Mouse (Mus musculus): ENCODE measurements at regions not wholly inside any gene's neighbourhood (a gene's known extent, or its start where the extent isn't known, plus 50 kb on each side); places are given as distances from the start of the nearest gene placed in this dataset.

DNA sequence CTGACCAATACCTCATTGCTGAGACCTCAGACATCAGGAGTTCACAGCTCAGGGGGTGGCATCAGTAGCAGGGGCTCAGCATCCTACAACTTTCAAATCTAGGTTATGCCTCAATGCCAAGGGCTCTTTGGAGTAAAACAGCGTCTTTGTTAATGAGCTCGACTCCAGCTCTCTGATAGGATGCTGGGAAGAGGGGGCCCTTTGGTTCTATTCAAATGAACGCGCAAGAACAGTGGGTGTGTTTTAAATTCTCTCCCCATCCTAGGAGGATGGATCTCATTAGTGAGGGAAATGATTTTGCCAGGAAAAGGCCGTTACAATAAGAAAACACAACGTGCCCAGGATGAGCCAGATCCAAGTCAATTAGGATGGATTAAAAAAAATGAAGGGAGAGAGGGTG, 132.2 kb upstream of the 3110018I06Rik start:
- no peaks in the 10 kb centered on the region for H3K36me3 ChIP-seq (ENCODE audit: control insufficient read depth)
- H3K9me3 ChIP-seq (ENCODE audit: control insufficient read depth, low read length), result peaks cover 27% of the 10 kb centered on the region
- no peaks in the 10 kb centered on the region for H3K27me3 ChIP-seq (ENCODE audit: control insufficient read depth)
- H3K4me3 ChIP-seq (replicated peaks), result no peak overlapping the region
- no peak for TF ChIP-seq TAL1 (IDR thresholded peaks at IDR 0.05; ENCODE audit: low read length)
- no peak for TF ChIP-seq GATA1 (IDR thresholded peaks at IDR 0.05; ENCODE audit: low read length)
- no peaks in the 10 kb centered on the region for H3K4me1 ChIP-seq (ENCODE audit: control insufficient read depth)

DNA sequence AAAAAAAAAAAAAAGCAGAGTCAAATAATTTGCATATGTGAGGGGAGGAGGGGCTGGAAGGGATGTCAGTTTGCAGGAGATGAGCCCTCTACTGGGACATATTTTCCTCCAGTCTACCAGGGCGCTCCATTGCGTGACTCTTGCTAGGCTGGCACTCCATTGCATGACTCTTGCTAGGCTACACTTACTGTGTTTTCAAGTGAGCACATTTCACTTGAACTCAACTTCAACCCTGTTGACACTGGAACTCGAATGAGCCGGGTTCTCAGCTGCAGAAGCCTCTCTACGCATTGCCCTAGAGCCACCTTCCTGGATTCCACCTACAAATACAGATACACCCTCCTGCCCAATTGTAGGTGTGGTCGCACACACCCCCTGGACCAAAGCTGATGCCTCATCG, 131.5 kb upstream of the 3110018I06Rik start:
- TF ChIP-seq TAL1 (IDR thresholded peaks at IDR 0.05; ENCODE audit: low read length) (no peak), GATA1 (IDR thresholded peaks at IDR 0.05; ENCODE audit: low read length) (no peak)
- H3K36me3 ChIP-seq (ENCODE audit: control insufficient read depth), result no peaks in the 10 kb centered on the region
- H3K27me3 ChIP-seq (ENCODE audit: control insufficient read depth), result no peaks in the 10 kb centered on the region
- H3K4me3 ChIP-seq (replicated peaks), result no peak overlapping the region
- H3K9me3 ChIP-seq (ENCODE audit: control insufficient read depth, low read length), result peaks cover 31% of the 10 kb centered on the region
- H3K4me1 ChIP-seq (ENCODE audit: control insufficient read depth), result no peaks in the 10 kb centered on the region

DNA sequence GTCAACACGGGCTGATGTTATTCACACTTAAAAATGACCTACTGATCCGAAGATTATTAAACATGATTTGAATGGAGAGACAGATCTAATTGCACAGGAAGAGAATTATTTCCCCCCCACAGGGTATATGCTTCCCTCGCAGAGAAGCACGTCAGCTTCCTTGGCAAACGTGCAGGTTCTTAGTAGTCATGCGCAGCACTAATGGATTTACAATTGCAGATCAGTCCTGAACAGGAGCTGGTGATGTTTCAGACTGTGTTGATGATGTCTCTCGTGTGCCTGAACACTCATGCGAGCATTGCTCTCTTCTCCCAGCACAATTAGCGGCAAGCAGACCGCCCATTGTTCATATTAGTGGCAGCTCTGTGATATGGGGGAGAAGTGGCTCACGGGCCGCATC, 127.9 kb upstream of the 3110018I06Rik start:
- H3K4me1 ChIP-seq (ENCODE audit: control insufficient read depth), result no peaks in the 10 kb centered on the region
- peaks cover 40% of the 10 kb centered on the region for H3K9me3 ChIP-seq (ENCODE audit: control insufficient read depth, low read length)
- no peaks in the 10 kb centered on the region for H3K27me3 ChIP-seq (ENCODE audit: control insufficient read depth)
- H3K4me3 ChIP-seq (replicated peaks), result no peak overlapping the region
- no peak for TF ChIP-seq GATA1 (IDR thresholded peaks at IDR 0.05; ENCODE audit: low read length)
- TF ChIP-seq TAL1 (IDR thresholded peaks at IDR 0.05; ENCODE audit: low read length), result no peak
- no peaks in the 10 kb centered on the region for H3K36me3 ChIP-seq (ENCODE audit: control insufficient read depth)

DNA sequence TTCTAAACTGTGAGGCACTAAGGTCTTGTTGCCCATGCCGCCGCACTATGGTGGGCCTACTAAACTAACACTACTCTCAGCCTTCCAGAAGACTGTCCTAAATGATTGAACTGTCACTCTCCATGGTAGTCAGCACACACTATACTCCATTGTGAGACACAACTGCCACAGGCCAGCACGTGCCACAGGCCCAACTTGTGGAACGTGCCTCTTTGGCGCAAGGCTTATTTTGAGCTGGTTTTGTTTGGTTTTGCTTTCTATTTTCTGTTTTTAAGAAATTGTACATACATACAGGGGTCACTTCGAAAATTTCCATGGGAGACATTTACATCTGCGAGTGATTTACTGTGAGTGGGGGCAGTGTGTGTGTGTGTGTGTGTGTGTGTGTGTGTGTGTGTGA, 126.8 kb upstream of the 3110018I06Rik start:
- no peak for TF ChIP-seq TAL1 (IDR thresholded peaks at IDR 0.05; ENCODE audit: low read length)
- no peak for TF ChIP-seq GATA1 (IDR thresholded peaks at IDR 0.05; ENCODE audit: low read length)
- Histone ChIP-seq H3K4me3 (replicated peaks) (no peak overlapping the region), H3K9me3 (ENCODE audit: control insufficient read depth, low read length) (peaks cover 40% of the 10 kb centered on the region), H3K27me3 (ENCODE audit: control insufficient read depth) (no peaks in the 10 kb centered on the region), H3K36me3 (ENCODE audit: control insufficient read depth) (no peaks in the 10 kb centered on the region), H3K4me1 (ENCODE audit: control insufficient read depth) (no peaks in the 10 kb centered on the region)

DNA sequence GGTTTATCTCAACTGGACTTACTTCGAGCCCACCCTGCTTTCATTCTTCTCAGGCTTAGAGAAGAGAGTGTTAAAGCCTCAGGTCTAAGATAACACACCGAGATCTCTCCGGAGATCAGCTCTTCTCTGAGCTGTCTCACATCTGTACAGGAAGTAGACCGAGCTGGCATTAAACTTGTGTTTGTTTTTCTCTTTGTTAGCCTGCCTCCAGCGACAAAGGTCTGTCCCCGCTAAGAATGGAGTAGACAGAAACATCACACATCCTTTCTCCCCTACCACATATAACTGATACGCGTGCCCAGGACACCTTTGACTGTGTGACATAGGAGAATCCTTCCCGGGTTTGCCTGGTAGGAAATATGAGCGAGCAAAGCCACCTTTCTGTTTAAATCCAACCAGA, 126.3 kb upstream of the 3110018I06Rik start:
- peaks cover 40% of the 10 kb centered on the region for H3K9me3 ChIP-seq (ENCODE audit: control insufficient read depth, low read length)
- no peaks in the 10 kb centered on the region for H3K4me1 ChIP-seq (ENCODE audit: control insufficient read depth)
- H3K4me3 ChIP-seq (replicated peaks), result no peak overlapping the region
- no peaks in the 10 kb centered on the region for H3K27me3 ChIP-seq (ENCODE audit: control insufficient read depth)
- TF ChIP-seq GATA1 (IDR thresholded peaks at IDR 0.05; ENCODE audit: low read length), result no peak
- no peaks in the 10 kb centered on the region for H3K36me3 ChIP-seq (ENCODE audit: control insufficient read depth)

DNA sequence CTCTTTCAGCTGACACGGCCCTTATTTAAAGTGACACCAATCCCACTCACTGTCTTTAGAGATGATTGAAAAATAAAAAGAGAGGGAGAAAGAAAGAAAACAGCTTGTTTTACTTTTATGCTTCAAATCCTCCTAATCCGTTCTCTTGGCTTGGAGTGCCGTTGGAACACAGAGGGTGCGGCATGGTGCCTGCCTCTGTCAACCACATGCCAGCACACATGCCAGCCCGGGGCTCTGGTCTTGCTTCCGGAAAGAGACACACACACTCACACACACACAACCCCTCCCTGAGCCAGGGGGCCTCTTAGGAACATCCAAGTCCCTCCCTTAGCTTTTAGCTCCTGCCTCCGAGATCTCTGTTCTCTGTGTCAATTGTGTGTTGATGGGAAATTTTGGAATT, 116.2 kb upstream of the 3110018I06Rik start:
- no peaks in the 10 kb centered on the region for H3K27me3 ChIP-seq (ENCODE audit: control insufficient read depth)
- TF ChIP-seq GATA1 (IDR thresholded peaks at IDR 0.05; ENCODE audit: low read length) (no peak), TAL1 (IDR thresholded peaks at IDR 0.05; ENCODE audit: low read length) (no peak)
- H3K4me3 ChIP-seq (replicated peaks), result no peak overlapping the region
- peaks cover 4% of the 10 kb centered on the region; the same call in 1 of the 2 replicates for H3K9me3 ChIP-seq (ENCODE audit: control insufficient read depth, low read length)
- no peaks in the 10 kb centered on the region for H3K4me1 ChIP-seq (ENCODE audit: control insufficient read depth)
- H3K36me3 ChIP-seq (ENCODE audit: control insufficient read depth), result no peaks in the 10 kb centered on the region

DNA sequence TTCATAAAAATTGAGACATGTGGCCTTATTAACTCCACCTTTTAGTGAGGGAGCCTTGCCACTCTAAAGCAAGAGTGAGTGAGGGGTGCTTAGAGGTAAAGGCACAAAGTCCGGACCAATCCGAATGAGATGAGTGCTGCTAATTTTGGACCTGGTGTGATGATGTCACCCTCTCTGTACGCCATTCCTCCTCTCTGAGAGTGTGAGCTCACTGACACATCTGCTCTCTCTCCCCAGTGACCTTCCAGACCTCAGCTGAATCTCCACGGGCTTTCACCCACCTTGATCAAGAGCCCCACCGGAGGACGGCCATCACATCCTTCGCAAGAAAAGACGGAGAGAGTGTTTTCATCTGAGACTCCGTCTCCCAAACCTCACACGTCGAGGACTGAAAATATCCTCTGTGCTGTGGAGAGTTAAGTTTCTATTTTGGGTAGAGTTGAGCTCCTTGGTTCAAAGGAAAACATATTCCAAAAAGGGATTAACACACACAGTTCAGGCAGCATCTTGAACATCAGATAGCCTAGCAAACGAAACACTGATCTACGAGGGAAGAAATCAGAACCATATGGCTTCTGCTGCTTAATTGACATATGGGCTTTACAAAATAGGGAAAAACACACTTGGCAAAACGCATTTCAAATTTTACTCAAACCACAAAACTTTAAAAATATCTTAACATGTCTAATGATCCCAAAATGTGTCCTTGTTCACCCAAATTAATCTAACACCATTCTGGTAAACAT, 96.2 kb upstream of the 3110018I06Rik start:
- H3K4me3 ChIP-seq (replicated peaks), result no peak overlapping the region
- peaks cover 15% of the 10 kb centered on the region for H3K9me3 ChIP-seq (ENCODE audit: control insufficient read depth, low read length)
- TF ChIP-seq GATA1 (IDR thresholded peaks at IDR 0.05; ENCODE audit: low read length), result no peak
- no peak for TF ChIP-seq TAL1 (IDR thresholded peaks at IDR 0.05; ENCODE audit: low read length)

DNA sequence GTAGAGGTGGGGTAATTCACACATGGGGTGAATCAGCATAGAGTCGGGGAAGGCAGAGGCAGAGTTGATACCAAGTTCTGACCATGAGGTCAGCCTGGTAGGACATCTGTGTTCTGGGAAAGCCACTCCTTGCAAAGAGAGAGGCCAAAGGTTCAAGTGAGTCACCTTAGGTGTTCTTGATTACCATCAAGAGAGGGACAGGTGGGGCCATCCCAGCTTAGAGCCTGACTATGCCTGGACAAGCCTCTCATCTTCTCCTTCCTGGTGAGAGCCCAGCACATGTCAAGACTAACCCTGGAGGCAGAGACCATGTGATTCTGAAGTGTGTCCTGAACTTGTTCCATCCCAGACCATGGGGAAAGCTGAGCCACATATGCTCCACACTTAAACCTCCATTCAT, 94.0 kb upstream of the 3110018I06Rik start:
- no peak for TF ChIP-seq TAL1 (IDR thresholded peaks at IDR 0.05; ENCODE audit: low read length)
- TF ChIP-seq GATA1 (IDR thresholded peaks at IDR 0.05; ENCODE audit: low read length), result no peak
- H3K27me3 ChIP-seq (ENCODE audit: control insufficient read depth), result no peaks in the 10 kb centered on the region
- H3K36me3 ChIP-seq (ENCODE audit: control insufficient read depth), result no peaks in the 10 kb centered on the region
- H3K4me1 ChIP-seq (ENCODE audit: control insufficient read depth), result no peaks in the 10 kb centered on the region
- peaks cover 29% of the 10 kb centered on the region for H3K9me3 ChIP-seq (ENCODE audit: control insufficient read depth, low read length)
- no peak overlapping the region for H3K4me3 ChIP-seq (replicated peaks)

More for the DNA sequence above, 96.2 kb upstream of the 3110018I06Rik start:
- Histone ChIP-seq H3K4me1 (ENCODE audit: control insufficient read depth) (no peaks in the 10 kb centered on the region), H3K36me3 (ENCODE audit: control insufficient read depth) (no peaks in the 10 kb centered on the region), H3K27me3 (ENCODE audit: control insufficient read depth) (no peaks in the 10 kb centered on the region)

DNA sequence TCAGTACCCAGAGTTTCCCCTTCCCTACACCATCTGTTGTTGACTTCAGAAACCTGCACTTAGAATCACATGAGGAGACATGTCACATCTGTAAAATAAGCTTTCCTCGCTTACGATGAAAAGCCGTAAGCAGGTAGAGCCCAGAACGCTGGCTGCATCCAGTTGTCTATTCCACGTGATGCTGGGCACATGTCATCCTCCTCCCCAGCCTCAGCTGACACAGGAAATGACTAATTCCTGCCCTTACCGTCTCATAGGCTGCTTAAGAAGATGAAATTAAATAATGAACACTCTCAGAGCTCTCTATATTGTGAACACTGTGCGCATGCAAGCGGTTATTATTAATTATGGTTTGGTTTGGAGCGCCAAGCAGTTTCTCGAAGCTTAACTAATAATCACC, 83.6 kb upstream of the 3110018I06Rik start:
- Histone ChIP-seq H3K9me3 (ENCODE audit: control insufficient read depth, low read length) (peaks cover 55% of the 10 kb centered on the region), H3K27me3 (ENCODE audit: control insufficient read depth) (no peaks in the 10 kb centered on the region), H3K36me3 (ENCODE audit: control insufficient read depth) (no peaks in the 10 kb centered on the region), H3K4me1 (ENCODE audit: control insufficient read depth) (no peaks in the 10 kb centered on the region), H3K4me3 (replicated peaks) (no peak overlapping the region)
- TF ChIP-seq TAL1 (IDR thresholded peaks at IDR 0.05; ENCODE audit: low read length) (no peak), GATA1 (IDR thresholded peaks at IDR 0.05; ENCODE audit: low read length) (no peak)

DNA sequence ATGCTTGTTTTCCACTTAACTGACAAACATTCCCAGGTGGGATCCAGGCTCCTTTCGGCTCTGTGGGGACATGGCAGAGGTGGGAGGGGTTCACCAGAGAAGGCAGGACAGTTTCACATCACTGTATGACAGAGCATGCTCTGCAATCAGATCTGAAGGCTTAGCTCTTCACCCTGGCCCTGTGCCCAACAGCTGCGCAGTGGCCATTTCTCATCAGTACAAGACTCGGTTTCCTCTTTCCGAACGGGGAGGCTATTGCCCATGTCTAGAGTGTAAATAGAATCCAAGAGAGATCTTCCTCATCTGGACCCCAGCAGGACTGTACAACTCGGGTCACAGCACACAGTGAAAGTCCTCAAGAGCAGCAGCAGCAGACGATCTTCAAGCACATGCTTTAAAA, 64.5 kb upstream of the 3110018I06Rik start:
- H3K27me3 ChIP-seq (ENCODE audit: control insufficient read depth), result no peaks in the 10 kb centered on the region
- no peaks in the 10 kb centered on the region for H3K4me1 ChIP-seq (ENCODE audit: control insufficient read depth)
- H3K36me3 ChIP-seq (ENCODE audit: control insufficient read depth), result no peaks in the 10 kb centered on the region
- TF ChIP-seq TAL1 (IDR thresholded peaks at IDR 0.05; ENCODE audit: low read length), result no peak
- TF ChIP-seq GATA1 (IDR thresholded peaks at IDR 0.05; ENCODE audit: low read length), result no peak
- no peak overlapping the region for H3K4me3 ChIP-seq (replicated peaks)
- H3K9me3 ChIP-seq (ENCODE audit: control insufficient read depth, low read length), result peaks cover 56% of the 10 kb centered on the region
